Mouse (Mus musculus) stomach, embryonic 14.5 days (tissue): ENCODE data around the gene B3gnt9. TPM values are rescaled to one million over a fixed set of nuclear protein-coding genes. Genes with fewer than 3 reads are reported as not detected.
A peak's percentile ranks its signal among the peaks of the same experiment; 100 is the strongest.
"Not testable (repeated sequence)": the region's sequence is repeated elsewhere in the genome, so short reads cannot be mapped to it uniquely, and the experiment has no call there.

Experiments
- ATAC-seq: fragments of 200-750 bp; cut with Nextera tagmentation; 2 replicates; pipeline ENCODE4 v1.8.0; 2017; ENCODE audit warnings: low read depth, moderate TSS enrichment; ENCODE audit not compliant: insufficient number of reproducible peaks, insufficient read depth, low FRiP score
- H3K27ac ChIP-seq: fragments of 300-500 bp; sonication (generic); 2 replicates; pipeline ENCODE4 v1.5.1; 2014; ENCODE audit warnings: mild to moderate bottlenecking, low read length, moderate library complexity, mixed read lengths
- H3K27me3 ChIP-seq: fragments of 300-500 bp; sonication (generic); 2 replicates; pipeline ENCODE4 v1.6.1; 2014; ENCODE audit warnings: low read length, control low read depth, mixed read lengths; ENCODE audit not compliant: control insufficient read depth, insufficient read depth
- H3K36me3 ChIP-seq: fragments of 300-500 bp; sonication (generic); 2 replicates; pipeline ENCODE4 v1.6.1; 2014; ENCODE audit warnings: mild to moderate bottlenecking, control low read depth, low read length, moderate library complexity, mixed read lengths; ENCODE audit not compliant: control insufficient read depth, insufficient read depth
- H3K4me1 ChIP-seq: fragments of 300-500 bp; sonication (generic); 2 replicates; pipeline ENCODE4 v1.6.1; 2014; ENCODE audit warnings: low read length, control low read depth, mixed read lengths; ENCODE audit not compliant: control insufficient read depth, insufficient read depth
- H3K4me2 ChIP-seq: fragments of 300-500 bp; sonication (generic); replicated peaks from 2 replicates; pipeline ENCODE4 v1.6.1; 2014; ENCODE audit warnings: low read depth, low read length, control low read depth
- H3K4me3 ChIP-seq: fragments of 300-500 bp; sonication (generic); 2 replicates; pipeline ENCODE4 v1.5.1; 2014; ENCODE audit warnings: low read depth, low read length, control low read depth
- H3K9ac ChIP-seq: fragments of 300-500 bp; sonication (generic); replicated peaks from 2 replicates; pipeline ENCODE4 v1.6.1; 2014; ENCODE audit warnings: low read depth, mild to moderate bottlenecking, control low read depth, low read length, moderate library complexity, mixed read lengths
- H3K9me3 ChIP-seq: fragments of 300-500 bp; sonication (generic); 2 replicates; pipeline ENCODE4 v1.6.1; 2016; ENCODE audit warnings: low read depth, low read length, control low read depth; ENCODE audit not compliant: control insufficient read depth
- WGBS: fragments of 180-500 bp; shearing (Covaris S2); extraction: QIAGEN DNeasy Blood & Tissue Kit; methylation state at CpG from one replicate; pipeline ENCODE4 v1.1.7; 2014; 5-methylcytosine and 5-hydroxymethylcytosine counted together
- polyA plus RNA-seq: library from polyadenylated mRNA; unstranded; fragments of >200 nt; fragmentation: Nextera tagmentation; extraction: Ambion mirVana; gene quantifications from 2 replicates; pipeline ENCODE4 v1.2.1, GENCODE M21; 2014

The B3gnt9 gene
- polyA plus RNA-seq, 1 experiment from 2014 or later: 22.7 TPM

DNA sequence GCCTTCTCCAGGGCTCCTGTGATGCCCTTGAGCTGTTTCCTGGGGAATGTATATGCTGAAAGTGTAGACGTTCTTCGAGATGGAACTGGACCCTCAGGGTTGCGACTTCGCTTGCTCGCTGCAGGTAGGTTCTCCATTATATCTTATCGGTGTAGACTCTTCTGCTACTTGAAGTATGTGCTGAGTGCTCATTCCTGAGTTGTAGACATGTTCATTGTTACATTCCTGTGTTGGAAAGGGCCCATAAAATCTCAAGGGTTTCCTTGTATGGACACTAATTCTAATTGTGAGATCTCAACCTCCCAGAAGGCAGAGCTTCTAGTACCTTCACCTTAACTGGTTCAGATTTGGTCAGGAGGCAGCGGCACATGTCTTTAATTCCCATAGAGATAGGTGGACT is 13.9 kb downstream of the B3gnt9 start:
- H3K4me1 ChIP-seq: no peaks in the 10 kb centered on the region
- H3K4me2 ChIP-seq: no peak overlapping the region
- no peaks in the 10 kb centered on the region for H3K27me3 ChIP-seq
- WGBS: 94% methylated on average over 7 of the region's 7 CpGs
- H3K36me3 ChIP-seq: peaks cover 29% of the 10 kb centered on the region
- H3K9ac ChIP-seq: no peak overlapping the region
- no peaks in the 10 kb centered on the region for H3K9me3 ChIP-seq
- no peak overlapping the region for H3K27ac ChIP-seq
- ATAC-seq: no peak
- no peak overlapping the region for H3K4me3 ChIP-seq

DNA sequence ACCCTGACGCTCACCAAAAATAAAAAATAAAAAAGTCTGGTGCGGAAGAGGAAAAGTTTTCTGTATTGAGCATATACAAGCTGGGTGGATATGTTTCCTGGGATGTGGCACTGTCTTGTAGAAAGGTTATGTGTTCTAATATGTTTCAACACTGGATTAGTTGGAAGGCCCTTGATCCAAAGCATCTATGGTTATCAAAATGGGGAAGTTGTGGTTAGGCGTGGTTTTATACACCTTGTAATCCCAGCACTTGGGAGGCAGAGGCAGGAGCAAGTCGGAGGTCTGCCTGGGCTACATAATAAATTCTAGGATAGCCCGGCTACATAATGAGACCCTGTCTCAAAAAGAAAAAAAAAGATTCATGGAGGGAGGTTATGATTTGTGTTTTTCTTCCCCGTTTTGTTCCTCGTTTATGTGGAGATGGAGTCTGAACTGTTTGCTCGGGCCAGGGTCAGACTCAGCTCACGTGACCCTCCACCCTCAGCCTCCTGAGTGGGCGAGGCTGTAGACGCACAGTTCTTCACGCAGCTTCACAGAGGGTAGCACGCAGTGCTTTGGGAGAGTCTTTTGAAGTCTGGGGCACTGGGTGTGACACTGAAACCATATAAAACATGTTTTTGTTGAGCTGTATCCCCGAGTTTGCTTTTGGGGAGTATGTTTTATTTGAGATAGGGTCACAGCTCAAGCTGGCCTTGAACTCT is 17.4 kb downstream of the B3gnt9 start:
- H3K9ac ChIP-seq: no peak overlapping the region
- no peaks in the 10 kb centered on the region for H3K4me1 ChIP-seq
- H3K4me3 ChIP-seq: no peak overlapping the region
- H3K36me3 ChIP-seq: peaks cover 30% of the 10 kb centered on the region
- H3K4me2 ChIP-seq: no peak overlapping the region
- WGBS: 83% methylated on average over 14 of the region's 14 CpGs
- no peak overlapping the region for H3K27ac ChIP-seq
- no peak for ATAC-seq
- no peaks in the 10 kb centered on the region for H3K9me3 ChIP-seq
- no peaks in the 10 kb centered on the region for H3K27me3 ChIP-seq

DNA sequence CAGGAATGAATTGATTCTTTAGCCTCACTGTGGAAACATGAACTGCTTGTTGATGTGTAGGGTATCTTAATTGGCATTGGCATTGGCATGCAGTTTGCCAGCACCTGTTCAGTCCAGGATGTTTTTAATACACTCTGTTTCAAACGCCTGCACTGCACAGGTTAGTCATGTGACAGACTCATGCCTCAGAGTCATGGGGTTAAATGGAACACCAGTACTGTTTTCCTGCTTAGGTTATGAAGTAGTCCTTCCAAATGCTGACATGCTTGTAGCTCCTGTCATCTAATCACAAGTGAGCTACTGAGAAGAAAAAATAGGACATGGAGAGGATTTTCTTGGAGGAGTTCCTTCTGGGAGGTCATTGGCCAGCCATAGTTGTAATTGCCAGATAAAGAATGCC is 19.7 kb downstream of the B3gnt9 start:
- Histone ChIP-seq H3K4me1 (no peaks in the 10 kb centered on the region), H3K4me2 (no peak overlapping the region), H3K9me3 (no peaks in the 10 kb centered on the region), H3K27ac (no peak overlapping the region), H3K27me3 (no peaks in the 10 kb centered on the region), H3K9ac (no peak overlapping the region), H3K4me3 (no peak overlapping the region), H3K36me3 (peaks cover 20% of the 10 kb centered on the region)
- ATAC-seq: no peak
- 88% methylated on average over 1 of the region's 1 CpGs for WGBS

DNA sequence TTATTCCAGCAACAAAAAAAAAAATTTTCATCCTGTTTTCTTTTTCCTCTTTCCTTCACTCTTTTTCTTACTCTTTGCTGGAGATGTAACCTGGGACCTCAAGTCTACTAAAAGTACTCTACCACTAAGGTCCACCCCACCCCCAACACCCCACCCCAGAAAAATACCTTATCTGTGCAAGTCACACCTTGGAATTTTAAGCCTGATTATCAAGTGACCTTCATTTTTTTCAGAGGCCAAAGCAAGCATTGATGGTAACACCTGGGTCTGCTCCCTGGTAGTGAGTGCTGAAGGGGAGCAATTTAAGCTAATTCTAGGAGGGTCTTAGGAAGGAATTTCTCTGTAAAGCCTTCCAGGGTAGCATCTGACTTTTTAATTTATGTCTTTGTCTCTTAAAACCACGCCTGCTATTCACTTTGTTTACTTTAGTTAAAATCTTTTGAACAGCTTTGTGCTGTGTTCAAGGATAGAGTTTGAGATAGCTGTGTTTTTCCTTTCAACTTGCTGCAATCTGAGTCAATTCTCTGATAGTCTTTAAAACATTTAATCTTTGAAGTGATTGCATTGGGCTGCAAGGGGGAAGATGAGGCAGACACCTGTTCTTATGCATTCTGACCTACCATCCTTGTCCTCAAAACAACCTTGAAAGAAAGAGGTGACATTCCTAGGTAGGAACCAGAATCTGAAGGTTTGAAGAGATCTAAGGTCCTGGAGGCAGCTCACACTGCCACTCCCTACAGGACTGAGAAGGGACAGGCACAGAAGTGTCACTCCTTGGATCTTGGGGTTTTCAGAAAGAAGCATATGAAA is 21.6 kb downstream of the B3gnt9 start:
- WGBS: 14% methylated on average over 1 of the region's 1 CpGs
- H3K36me3 ChIP-seq: peaks cover 9% of the 10 kb centered on the region
- H3K4me2 ChIP-seq: no peak overlapping the region
- H3K9me3 ChIP-seq: no peaks in the 10 kb centered on the region
- no peak for ATAC-seq
- no peak overlapping the region for H3K27ac ChIP-seq
- no peak overlapping the region for H3K4me3 ChIP-seq
- no peak overlapping the region for H3K9ac ChIP-seq
- no peaks in the 10 kb centered on the region for H3K4me1 ChIP-seq
- no peaks in the 10 kb centered on the region for H3K27me3 ChIP-seq

GRCm38 (mm10) chr8:105232321-105232693 is 22.6 kb downstream of the B3gnt9 start:
- not testable (repeated sequence) for ATAC-seq, H3K4me1 ChIP-seq, H3K4me2 ChIP-seq, H3K9me3 ChIP-seq, H3K36me3 ChIP-seq, H3K4me3 ChIP-seq, H3K9ac ChIP-seq, H3K27me3 ChIP-seq, H3K27ac ChIP-seq
- 88% methylated on average over 4 of the region's 4 CpGs for WGBS

GRCm38 (mm10) chr8:105231503-105232320 is 23.2 kb downstream of the B3gnt9 start:
- Histone ChIP-seq H3K9ac (no peak overlapping the region), H3K4me1 (no peaks in the 10 kb centered on the region), H3K36me3 (peaks cover 9% of the 10 kb centered on the region), H3K9me3 (no peaks in the 10 kb centered on the region), H3K27ac (no peak overlapping the region), H3K4me3 (no peak overlapping the region), H3K4me2 (no peak overlapping the region), H3K27me3 (no peaks in the 10 kb centered on the region)
- ATAC-seq: no peak
- 80% methylated on average over 12 of the region's 12 CpGs for WGBS

- peaks cover 9% of the 10 kb centered on the region for H3K4me1 ChIP-seq
- H3K9ac ChIP-seq: peak overlapping the region; percentile 92
- WGBS: 14% methylated on average over 6 of the region's 6 CpGs
- no peaks in the 10 kb centered on the region for H3K36me3 ChIP-seq
- H3K27me3 ChIP-seq: no peaks in the 10 kb centered on the region
- peak; percentile 29; the same call in 1 of the 2 replicates for ATAC-seq
- peak overlapping the region; percentile 84 for H3K4me2 ChIP-seq
- H3K4me3 ChIP-seq: peak overlapping the region; percentile 95
- no peaks in the 10 kb centered on the region for H3K9me3 ChIP-seq
- peak overlapping the region; percentile 71; the same call in 1 of the 2 replicates for H3K27ac ChIP-seq
Observed at GRCm38 (mm10) chr8:105225917-105226316, 29.0 kb downstream of the B3gnt9 start.

- peak overlapping the region; percentile 92 for H3K9ac ChIP-seq
- H3K36me3 ChIP-seq: no peaks in the 10 kb centered on the region
- H3K4me2 ChIP-seq: peak overlapping the region; percentile 84
- peaks cover 9% of the 10 kb centered on the region for H3K4me1 ChIP-seq
- no peaks in the 10 kb centered on the region for H3K27me3 ChIP-seq
- ATAC-seq: no peak
- H3K27ac ChIP-seq: peak overlapping the region; percentile 71
- under 1% methylated on average over 25 of the region's 27 CpGs for WGBS
- peak overlapping the region; percentile 95 for H3K4me3 ChIP-seq
- no peaks in the 10 kb centered on the region for H3K9me3 ChIP-seq
Observed at GRCm38 (mm10) chr8:105225272-105225593, 29.7 kb downstream of the B3gnt9 start.
